Mouse (Mus musculus) testis, adult 2 months (tissue): Measurements from ENCODE around the gene Gm10282.

Source experiments
- CTCF ChIP-seq: fragments of 200-500 bp; IDR thresholded peaks from 2 replicates; pipeline ENCODE4 v1.5.1; 2012; ENCODE audit warnings: low read depth, mild to moderate bottlenecking, inconsistent platforms, low read length, moderate library complexity; ENCODE audit not compliant: control insufficient read depth, insufficient read depth, insufficient replicate concordance
- POLR2A ChIP-seq: fragments of 200-500 bp; IDR thresholded peaks from 2 replicates; pipeline ENCODE4 v1.6.1; 2012; ENCODE audit warnings: low read depth, mild to moderate bottlenecking, inconsistent platforms, low read length, moderate library complexity; ENCODE audit not compliant: control insufficient read depth

- no peak for TF ChIP-seq POLR2A
- no peak for TF ChIP-seq CTCF
Measured at GRCm38 (mm10) chr8:72268356-72268755, 36.7 kb downstream of the Gm10282 start.
